Mouse (Mus musculus): ENCODE results near the gene Ctnnal1.

Gene Ctnnal1

DNA sequence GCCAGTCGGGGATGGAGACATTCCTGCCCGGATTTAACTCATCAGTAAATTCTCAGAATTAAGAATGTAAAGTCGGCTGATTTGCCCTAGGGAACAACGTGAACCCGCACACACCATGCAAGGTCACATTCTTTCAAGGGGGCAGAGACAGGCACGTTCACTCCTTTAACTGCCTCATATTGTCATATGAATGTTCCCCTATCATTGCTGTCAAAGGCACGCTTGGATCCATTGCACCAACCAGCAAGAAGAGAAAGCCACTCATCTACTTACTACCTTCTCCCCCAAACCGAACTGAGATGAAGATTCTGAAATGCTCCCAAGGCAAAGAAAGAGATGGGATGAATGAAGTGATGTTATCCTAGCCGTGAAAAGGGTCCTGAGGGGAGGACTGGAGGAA lies 6.3 kb downstream of the Ctnnal1 start:
- no peak for DNase-seq

DNA sequence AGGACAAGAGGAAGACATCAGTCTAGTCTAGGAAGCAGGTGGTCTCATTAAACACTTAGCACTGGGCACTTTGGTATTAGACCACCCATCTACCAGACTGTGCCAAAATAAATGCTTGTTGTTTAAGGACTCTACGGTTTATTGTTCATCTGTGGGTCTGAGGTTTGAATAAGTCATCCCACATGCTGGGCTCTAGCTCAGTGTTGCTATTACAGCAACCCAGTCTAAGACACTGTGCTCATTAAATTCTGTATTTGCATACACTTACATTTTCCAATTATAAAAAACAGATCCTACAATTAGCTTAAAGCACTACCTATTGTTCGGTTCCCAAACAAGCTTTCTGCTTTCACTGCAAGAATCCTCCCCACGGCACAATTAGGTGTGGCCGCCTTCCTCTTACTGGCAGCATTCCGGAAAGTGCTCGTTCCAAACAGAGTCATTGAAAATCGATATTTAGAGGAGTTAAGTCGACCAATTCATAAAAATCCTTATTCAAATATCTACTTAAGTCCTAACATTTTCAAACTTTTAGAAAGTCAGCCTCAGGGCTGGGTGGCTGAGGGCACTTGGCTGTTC lies 8.5 kb downstream of the Ctnnal1 start:
- DNase-seq = no peak

DNA sequence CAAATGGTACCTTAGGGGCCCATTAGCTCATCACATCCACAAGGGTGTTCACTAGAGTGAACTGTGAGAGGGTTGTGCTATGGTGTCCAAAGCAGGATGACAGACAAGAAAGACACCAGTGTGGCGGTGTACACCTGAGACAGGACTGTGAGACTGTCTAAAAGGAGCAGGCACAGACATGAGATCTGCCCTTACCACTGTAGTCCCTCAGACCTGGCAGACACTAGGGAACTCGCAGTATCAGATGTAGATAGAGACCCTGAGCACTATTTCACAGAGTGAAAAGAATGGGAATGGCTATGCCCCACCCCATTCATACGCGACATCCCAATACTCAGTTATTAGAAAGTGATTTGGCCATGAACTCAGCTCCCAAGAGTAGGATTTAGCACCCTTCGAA lies 9.1 kb downstream of the Ctnnal1 start:
- DNase-seq = no peak

DNA sequence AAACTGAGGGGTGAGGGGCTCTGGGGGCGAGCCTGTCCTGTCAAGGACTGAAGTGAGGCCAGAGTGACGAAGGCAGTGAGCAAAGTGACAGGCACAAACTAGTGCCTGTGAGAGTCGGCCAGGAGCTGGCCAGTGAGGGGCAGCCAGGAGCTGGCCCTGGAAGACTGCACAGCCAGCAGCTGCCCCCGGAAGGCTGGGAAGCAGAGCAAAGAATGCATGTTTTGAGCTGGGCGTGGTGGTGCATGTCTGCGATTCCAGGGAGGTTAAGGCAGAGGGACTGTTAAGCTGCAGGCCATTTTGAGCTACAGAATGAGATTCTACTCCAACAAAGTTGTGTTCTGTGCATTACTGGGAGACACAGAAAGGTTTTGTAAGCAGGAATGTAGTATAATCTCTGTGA lies 14.3 kb downstream of the Ctnnal1 start:
- DNase-seq = peak in 1 of 2 experiments; percentile 28

DNA sequence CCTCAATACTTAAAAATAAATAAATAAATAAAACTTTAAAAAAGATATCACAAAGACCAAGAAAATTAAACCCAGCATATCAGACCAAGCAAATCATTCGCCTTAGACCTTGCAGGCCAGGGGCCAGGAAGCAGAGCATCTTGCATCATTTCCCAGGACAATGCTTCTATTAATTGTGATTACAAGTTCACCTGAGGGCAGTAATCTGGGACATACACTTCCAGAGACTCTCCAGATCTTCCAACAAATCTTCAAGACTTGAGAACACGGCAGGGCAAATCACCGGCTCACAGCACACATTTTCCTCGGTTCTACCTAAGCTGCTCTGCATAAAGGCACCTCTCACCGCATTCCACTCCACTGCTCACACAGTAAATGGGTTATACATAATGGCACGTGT lies 16.9 kb downstream of the Ctnnal1 start:
- no peak for DNase-seq

DNA sequence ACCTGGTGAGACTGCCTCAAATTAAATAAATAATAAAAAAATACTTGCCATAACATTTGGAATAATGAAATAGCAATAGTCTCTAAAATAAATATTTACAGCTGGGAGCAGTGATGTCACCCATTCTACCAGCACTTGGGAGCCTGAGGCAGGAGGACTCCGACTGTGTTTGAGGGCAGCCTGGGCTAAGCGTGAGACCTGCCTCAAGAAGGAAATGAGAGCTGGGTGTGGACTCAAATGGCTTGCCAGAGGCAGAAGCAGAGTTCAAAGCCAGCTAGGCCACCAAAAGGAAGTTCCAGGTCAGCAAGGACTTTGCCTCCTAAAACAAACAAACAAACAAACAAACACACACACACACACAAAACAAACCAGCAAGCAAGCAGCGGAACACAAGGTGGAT lies 17.6 kb downstream of the Ctnnal1 start:
- no peak for DNase-seq

DNA sequence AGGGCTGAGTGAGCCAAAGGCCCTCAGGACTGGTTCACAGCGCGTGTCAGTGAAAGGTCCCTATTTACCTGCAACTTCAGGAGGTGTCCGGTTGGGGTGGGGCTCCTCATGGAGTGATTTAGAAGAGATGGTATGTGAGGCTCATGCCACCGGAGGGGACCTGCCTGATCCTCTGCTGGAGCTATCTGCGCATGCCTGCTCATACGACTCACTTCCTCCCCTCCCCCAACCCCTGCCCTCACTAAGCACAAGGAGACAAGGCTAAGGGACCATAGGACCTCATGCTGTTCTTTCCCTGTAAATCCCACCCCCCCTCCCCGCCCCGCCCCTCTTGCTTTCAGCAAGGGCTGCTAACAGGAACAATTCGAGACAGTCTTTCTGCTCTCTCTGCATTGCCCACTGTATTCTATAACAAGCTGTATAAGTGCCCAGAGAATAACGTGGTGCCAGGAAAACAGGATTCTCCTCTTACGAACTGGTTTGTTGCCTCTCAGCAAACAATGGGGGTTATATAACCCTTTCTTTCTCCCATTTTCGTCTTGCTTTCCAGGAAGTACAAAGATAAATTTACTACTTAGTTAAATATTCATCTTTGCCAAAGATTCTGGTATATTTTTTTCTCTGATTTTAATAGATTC lies 19.0 kb downstream of the Ctnnal1 start:
- DNase-seq = no peak

DNA sequence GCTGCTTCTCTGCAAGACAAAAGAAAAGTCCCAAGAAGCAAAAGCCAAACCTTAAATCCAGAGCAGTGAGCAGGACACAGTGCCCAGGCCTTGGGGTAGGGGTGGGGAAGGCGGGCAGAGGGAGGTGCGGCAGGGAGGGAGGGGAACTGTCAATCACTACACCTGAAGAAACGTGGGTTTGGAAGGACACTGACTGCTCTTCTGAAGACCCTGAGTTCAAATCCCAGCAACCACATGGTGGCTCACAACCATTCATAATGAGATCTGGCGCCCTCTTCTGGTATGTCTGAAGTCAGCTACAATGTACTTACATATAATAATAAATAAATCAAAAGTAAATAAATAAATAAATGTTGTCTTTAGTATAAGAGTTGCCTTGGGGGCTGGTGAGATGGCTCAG lies 20.1 kb downstream of the Ctnnal1 start:
- no peak for DNase-seq

DNA sequence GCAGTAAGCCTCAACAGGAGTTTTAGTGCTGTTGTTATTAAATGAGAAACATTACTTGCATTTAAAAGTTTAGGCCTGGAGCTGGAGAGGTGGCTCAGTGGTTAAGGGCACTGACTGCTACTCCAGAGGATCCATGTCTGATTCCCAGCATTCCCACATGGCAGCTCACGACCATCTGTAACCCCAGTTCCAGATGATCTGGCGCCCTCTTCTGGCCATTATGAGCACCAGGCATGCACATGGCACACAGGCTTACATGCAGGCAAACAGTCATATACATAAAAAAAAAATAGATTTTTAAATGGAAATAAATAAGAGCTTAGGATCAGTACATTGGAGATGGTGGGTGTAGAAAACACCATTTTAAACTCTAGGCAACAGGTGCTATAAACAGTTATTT lies 21.0 kb downstream of the Ctnnal1 start:
- DNase-seq = no peak

DNA sequence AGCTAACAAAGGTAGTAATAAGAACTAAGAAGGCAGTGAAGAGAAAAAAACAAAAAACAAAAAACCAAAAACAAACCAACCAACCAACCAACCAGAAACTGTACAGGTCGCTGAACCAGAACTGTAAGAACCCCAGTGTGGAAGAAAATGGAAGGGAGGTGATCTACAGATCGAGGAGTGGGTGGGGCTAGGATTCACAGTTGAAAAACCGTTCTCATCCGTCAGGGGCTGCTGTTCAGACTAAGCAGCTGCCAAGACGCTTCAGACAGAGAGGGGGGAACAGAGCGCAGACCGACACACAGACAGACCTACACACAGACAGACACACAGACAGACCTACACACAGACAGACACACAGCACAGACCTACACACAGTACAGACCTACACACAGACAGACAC lies 22.5 kb downstream of the Ctnnal1 start:
- DNase-seq = no peak

DNA sequence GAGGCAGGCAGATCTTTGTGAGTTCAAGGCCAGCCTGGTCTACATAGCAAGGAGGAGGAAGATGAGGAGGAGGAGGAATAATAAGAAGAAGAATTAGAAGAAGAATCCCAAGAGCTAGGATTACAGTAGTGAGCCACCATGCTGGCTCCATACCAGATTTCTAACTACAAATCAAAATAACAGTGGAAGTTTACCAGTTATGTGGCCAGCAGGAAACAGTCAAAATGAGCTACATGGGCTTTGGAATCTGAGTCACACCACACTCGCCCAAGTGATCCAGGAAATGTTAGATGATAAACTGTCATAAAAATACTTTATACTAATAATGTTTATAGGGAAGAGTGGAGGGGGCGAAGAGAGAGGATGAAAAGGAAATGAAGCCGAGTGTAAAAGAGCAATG lies 24.7 kb downstream of the Ctnnal1 start:
- no peak for DNase-seq

DNA sequence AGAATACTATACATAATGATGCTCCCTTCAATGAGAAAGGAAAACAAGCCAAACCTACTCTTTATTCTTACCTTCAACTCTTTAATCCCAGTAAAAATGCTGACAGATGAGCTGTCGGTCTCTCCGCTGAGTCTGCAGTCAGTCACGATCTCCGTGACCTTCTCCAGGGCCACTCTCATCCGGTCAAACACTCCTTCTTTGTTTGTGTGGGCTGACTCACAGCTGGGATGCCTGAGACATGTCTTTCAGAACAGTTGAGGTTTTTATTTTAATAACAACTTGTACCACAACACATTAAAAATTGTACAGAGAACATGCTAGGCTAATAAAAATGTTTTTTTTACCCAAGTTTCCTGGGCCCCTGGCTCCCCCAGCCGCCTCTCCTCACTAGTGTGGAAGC lies 27.3 kb downstream of the Ctnnal1 start:
- DNase-seq = no peak

DNA sequence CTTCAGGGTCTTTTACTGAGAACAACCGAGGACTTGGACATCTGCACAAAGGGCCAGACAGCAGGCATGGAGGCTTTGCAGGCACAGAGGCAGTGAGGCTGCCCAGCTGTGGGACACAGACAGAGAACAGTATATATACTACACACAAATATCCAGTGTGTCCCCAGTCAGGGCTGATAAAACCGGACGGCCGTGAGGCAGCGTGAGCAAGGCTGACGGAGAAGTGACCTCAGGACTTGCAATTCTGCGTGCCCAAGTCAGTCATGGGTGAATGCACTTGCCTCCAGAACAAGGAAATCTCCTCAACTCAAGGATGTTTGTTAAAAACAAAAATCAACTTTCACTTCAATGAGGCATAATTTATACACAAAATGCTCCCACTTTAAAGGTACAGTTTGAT lies 33.0 kb downstream of the Ctnnal1 start:
- no peak for DNase-seq

DNA sequence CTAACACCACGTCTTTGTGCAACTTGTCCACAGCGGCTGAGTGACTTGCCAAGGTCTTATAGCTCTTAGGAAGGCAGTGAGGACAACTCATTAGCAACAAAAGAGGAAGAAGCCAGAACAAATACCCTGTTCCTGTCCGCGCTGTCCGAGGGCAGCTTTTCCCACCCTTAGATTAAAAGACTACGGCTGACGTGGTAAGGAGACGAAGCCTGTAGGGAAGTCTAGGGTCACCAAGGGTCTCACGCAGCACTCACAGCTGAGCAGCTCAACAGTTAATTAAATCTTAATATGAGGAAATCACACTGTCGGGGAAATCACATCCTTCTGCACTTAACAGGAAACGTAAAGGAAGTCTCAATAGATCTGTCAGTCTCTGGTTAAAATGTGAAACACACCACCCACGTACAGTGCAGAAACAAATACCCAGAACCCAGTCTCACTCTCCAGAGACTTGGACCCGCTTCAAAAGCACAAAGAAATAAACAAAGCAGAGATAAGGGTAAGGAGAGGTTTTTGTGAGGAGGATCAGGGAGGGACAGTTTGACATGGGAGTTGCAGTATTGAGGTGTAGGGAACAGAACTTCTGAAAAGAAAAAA lies 33.9 kb downstream of the Ctnnal1 start:
- no peak for DNase-seq

DNA sequence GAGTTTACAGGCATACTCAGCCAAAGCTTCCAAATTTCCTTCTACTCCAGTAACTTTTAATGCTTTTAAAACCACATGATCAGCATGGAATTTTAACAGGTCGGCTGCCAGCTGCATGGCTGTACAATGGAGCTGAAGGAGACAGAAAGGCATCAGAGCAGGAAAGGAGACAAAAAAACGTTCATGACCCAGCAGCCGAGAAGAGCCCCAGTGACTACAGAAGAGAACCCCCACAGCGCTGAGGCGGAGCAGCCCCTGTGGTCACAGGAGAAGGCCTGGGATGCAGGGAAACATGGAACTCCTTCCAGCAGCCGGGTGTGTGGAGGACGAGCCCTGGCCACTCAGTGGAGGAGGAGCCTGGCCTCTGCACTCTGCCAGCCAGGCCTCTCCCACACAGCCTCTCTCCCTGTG lies 35.5 kb downstream of the Ctnnal1 start:
- DNase-seq = no peak

DNA sequence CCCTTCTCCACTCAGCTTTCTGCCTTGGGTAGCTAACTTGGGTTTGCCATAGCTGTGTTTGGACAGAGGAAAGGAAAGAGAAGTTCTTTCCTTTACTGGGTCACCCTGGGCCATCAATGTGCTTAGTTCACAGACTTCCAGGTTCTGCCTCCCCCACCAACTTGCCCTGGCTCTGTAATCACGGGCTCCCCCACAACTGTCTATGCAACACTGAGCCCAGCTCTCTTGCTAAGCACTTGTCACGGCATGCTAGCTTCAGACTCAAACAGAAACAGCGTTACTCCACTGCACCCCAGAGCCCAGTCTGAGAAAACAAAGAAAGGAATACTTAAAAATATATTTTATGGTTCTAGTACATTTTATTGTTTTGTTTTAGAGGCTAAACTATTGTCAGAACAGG lies 36.1 kb downstream of the Ctnnal1 start:
- DNase-seq = no peak

DNA sequence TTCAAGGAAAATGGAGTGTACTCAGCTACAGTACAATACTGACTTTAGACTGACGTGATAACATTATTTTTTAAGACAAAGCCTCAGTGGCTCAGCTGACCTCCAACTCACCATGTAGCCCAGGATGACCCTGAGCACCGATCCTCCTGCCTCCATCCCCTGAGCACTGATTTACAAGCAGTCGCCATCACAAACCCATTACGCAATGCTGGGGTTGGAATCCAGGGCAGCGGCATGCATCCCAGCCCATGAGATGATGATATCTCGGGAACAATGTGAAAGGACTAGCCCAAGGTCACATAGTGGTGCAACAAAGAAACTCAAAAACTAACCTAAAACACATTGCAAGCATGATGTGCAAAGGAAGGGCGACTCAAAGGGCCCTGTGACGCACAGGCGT lies 40.8 kb downstream of the Ctnnal1 start:
- no peak for DNase-seq

DNA sequence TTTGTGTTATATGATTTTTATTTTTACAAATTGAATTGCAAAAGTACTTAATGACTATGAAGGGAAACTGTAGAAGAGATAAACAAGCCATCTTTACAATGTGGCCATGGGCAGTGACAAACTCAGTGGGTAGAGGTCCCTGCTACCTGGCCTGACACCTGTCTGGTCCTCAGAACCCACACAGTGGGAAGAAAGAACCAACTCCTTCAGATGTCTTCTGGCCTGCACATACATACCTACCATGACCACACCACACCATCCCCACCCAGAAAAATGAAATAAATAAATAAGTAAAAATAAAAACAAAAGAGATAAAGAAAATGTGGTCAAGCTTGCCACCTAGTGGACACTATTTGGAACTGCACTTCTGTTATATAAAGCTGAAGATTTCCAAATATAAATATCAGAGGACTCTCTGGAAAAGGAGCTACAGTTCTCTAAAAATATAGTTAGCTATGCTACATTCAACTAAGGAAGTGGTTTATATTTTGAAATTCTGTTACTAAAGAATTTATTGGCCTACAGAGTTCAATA lies 44.9 kb downstream of the Ctnnal1 start:
- DNase-seq = peak in 1 of 2 experiments; percentile 24

DNA sequence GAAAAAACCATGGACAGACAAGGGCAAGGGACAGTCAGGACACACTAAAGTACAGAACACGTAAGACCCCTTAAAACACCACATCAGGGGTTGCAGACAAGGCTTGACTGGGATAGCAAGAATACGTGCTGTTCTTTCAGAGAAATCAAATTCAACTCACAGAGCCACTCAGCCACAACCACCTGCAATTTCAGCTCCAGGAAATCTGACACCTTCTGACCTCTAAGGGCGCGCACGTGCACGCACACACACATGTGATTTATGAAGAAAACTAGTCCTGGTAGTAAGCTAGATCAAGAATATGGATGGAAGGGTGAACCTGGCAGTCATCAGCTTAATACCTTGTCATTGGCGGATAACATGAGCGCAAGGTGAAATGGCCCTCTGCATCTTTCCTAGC lies 49.9 kb downstream of the Ctnnal1 start:
- DNase-seq = no peak

DNA sequence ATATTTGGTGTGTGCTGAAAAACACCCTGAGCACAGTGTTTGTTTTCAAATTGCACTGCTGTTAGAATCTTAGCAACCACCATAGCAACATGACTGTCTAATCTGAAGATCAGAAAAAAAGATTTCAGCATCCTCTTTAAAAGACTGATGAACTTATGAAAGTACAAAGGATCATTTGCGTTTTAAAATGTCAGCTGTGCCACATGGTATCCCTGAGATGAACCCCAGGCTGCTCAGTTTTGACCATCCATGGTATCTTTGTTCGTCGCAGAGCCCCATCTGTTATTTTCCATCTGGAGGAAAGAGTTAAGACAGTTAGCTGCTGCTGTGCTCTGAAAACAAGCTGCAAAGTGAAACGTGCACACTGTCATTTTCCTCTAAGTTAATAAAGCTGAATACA lies 52.9 kb downstream of the Ctnnal1 start:
- no peak for DNase-seq

DNA sequence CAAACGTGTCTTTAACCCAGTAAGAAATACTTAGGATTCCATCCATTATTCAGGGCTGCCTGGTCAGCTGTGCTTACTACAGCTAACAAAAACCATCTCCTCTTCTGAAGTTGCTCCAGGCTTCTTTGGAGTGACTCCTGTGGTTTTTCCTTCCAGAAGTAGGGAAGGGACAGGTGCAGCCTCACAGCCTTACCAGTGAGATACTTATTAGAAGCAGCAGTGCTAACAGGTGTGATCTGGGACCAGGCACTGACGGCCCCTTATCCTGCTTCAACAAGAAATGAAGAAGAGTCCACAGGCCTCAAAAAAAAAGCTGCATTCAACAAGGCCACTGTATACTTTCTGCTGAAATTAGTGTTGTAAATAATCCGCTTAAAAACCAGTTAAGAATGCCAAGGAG lies 53.3 kb downstream of the Ctnnal1 start:
- DNase-seq = no peak

DNA sequence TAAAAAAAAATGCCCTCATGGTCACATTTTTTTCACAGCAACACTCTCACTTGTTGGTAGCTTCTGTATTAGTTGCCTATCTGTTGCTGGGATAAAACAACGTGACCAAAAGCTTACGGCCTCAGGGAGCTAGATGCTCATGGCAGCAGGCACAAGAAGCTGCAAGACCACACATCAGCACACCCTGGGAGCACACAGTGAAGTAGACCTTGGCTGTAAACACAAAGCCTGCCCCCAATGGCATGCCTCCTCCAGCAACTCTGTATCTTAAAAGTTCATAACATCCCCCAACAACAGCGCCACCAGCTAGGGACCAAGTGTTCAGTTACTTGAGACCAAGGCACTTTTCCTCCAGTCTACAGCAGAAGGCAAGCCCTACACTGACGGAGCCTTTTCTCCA lies 55.9 kb downstream of the Ctnnal1 start:
- no peak for DNase-seq

DNA sequence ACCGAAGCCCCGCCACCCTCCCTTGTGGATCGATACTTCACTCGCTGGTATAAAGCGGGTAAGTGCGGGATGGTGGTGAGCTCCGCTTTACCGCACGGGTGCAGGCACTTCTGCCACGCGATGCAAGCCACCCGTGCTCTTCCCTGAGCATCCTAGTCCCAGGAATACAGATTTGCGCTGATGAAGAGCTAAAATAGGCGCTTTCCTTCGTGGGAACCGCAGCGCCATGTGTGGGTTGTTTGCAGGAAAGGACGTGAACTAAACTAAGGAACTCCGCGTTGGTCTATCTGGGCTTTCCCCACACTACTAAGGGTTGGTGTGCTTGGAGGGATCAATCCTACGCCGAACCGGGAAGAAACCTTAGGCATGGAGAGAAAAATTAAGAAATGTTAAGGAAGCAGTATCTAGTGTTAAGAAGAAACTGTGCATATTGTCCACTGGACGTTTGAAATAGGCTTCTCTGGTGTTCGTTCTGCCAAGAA lies 62.3 kb downstream of the Ctnnal1 start:
- no peak for DNase-seq

DNA sequence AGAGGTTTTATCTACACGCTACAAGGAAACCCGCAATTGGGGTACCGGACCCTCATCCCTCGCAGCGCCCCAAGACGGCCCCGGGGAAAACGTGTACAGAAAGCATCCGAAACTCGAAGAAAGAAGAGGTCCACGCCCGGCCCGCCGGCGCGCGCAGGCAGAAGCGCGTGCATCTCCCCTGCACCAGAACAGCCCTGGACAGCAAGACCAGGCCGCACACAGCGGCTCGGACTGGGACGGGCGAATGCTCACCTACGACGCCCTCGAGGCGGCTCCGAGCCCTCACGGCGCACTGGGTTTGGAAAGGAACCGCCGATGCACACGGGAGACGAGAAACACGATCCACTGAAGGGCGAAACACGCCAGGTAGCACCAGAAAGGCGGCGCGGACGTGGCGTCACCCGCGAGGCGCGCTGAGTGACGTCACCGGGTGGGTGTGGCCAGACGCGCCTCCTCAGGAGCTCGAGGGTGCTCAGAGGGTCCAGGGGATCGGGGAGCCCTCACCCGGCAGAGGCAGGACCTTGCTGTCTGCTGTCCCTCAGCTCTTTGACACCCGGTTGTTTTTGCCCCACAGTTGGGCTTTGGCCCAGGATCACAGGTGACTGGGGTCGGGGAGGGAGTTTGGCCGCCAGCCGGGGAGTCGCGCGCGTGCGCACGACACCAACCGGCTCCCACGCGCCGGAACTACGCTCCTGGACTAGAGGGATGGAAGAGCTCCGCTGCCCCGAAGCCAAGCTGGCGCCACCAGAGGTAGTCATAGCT lies 62.9 kb downstream of the Ctnnal1 start, which contains the start of the genes Elp1 and Fam206a:
Elp1 (minus strand) TSS at position 425 of the 762 bp plus-strand sequence.
Fam206a (plus strand) TSS at position 439 of the 762 bp plus-strand sequence.
- DNase-seq = peak; percentile 98 to 100

Data from cerebellum, postnatal 14 days (tissue).